Mouse (Mus musculus) kidney, adult 9 months (tissue): Measurements from ENCODE around the gene Alkbh6.

Experiments used
- DNase-seq: peaks from one replicate; pipeline ENCODE4 v3.0.0; 2022

Alkbh6 gene

DNA sequence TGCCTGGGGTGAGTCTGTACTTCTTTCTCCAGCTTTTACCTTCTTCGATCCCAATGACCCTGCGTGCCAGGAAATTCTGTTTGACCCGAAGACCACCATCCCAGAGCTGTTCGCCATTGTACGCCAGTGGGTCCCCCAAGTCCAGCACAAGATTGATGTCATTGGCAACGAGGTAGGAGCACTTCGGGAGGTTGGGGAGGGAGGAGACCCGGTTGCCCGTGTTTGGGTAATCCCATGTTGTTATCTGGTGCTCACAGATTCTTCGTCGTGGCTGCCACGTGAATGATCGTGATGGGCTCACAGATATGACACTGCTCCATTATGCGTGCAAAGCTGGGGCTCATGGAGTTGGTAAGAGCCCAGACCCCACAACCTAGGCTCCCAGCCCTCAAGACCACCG, 11.7 kb upstream of the Alkbh6 start:
- no peak for DNase-seq

DNA sequence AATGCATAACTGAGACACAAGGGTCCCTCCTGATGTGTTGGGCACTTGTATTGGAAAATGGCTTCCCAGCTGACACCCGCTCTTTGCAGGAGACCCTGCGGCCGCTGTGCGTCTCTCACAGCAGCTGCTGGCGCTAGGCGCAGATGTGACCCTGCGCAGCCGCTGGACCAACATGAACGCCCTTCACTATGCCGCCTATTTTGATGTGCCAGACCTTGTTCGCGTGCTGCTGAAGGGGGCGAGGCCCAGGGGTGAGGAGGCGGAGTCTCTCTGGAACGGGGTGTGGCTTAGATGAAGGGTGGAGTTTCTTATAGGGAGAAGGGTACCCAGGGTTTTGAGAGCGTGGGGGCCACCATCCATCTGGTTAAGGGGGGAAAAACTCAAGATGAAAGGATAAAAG, 11.3 kb upstream of the Alkbh6 start:
- DNase-seq: no peak

DNA sequence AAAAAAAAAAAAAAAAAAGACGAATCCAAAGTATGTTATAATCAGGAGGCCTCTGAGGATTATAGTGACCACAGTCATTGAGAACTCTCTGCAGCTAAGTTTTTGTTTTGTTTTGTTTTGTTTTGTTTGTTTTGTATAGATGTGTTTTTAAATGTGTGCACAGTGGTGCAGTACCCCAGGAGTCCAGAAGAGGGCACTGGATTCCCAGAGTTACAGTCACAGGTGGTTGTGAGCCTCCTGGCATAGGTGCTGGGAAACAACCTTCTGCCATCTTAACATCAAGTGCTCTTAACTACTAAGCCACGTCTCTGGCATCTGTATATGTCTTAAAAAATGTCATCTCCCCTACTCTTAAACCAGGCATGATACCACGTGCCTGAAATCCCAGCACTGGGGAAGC, 7.6 kb upstream of the Alkbh6 start:
- DNase-seq: no peak

DNA sequence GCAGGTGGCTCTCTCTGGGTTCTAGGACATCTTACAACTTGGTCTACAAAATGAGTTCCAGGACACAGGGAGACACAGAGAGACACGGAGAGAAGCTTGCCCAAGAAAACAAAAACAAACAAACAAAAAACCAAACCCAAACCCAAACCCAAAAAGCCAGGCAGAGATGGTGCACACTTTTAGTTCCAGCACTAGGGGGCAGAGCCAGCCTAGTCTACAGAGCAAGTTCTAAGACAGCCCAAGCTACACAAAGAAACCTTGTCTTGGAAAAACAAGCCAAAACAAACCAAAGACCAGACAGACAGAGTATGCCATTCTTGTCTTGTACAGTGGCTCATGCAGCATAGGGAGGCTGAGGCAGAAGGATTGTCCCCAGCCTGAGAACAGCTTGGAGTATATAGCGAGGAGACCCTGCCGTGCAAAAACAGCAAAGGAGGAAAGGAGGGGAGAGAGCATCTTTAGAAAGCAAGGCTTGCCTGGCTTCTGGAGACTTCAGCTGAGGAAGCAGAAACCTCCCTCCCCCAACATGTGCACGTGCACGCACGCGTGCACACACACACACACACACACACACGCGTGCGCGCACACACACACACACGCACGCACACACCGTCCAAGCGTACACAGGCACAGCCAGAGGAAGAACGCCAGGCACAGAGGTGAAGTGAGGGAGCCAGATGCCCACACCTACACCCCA, 2.3 kb upstream of the Alkbh6 start:
- DNase-seq: no peak

DNA sequence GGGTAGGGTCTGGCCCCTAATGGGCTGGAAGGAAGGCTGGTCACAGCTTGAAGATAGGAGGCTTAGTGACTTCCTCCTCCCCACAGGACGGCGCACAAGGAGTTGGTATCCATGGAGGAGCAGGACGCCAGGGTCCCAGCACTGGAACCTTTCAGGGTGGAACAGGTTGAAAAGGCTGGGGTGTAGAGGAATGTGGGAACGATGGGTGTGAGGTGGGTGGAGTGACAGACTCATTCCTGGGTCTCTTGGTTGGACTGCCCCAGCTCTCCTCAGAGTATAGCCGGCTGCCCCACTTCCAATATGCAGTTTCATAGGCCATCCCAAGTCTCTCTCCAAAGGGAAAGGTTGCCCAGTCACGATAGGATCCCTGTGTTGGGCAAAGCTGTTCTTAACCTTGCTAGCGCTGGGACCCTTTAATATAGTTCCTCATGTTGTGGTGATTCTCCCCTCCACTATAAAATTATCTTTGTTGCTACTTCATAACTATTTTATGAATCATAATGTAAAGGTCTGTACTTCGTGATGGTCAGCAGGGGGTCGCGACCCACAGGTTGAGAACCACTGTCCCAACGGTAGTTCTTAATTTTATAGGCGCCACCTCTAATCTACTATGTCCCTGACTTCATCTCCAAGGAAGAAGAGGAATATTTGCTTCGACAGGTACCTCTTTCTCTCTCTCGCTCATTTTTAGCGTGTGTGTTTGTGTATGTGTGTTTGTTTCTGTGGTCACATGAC, 1.0 kb downstream of the Alkbh6 start:
- no peak for DNase-seq

DNA sequence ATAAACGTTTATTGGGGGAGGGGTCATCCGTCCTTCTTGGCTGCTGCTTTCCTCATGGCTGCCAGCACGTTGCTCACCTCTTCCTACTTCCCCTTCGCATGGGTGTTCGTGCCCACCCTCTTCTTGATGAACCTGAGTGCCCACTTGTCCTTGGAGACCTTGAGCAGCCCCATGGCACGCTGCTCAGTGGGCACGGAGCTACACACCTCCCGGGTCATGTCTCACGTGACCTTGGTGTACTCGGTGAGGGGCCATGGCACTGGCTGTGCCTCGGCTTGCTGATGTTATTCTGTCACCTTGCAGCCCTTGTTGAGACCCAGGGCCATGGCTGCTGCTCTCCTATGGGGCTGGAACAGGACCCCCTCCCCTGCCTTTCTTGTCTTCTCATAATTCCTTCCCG, 1.6 kb downstream of the Alkbh6 start:
- peak; percentile 60 for DNase-seq

DNA sequence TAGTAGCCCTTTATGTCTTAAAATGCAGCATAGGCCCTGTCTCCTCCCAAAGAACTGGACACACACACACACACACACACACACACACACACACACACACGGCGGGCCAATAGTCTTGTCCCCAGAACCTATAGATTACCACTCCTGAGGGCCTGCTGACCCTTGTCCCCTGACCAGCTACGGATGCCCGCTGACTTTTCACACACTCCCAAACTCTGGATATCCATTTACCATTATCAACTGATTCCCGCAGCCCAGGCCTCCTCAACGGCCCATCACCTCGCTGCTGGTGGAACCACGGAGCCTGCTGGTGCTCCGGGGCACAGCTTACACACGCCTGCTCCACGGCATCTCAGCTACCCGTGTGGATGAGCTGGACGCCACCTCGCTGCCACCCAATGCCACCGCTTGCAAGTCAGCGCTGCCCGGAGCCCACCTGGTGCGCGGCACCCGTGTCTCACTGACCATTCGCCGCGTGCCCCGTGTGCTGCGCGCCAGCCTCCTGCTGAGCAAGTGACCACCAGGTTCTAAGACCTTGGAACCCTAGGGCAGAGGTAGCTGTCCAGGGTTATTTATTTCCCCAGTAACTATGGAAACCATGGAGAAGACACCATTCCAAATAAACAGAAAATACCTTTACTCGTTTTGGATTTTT, 5.3 kb downstream of the Alkbh6 start:
- DNase-seq: peak; percentile 88

DNA sequence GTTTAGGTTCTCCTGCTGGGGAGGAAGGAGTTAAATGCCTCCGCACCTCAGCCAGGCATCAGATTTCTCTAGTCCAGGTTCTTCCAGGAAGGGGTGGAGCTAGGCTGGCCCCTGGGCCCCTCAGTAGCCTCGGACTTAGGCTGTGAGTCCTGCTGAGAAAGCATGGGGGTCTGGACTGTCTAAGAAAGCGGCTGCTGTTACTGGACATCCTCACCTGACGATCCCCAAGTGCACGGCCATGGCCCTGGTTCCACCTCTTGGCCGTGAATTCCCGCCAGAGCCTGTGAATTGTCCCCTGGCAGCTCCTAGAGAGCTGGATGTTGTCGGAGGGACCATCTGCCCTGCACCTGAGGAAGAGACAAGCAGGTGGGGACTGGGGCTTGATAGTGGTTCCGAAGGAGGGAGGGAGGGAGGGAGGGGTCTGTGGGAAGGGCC, 6.2 kb downstream of the Alkbh6 start, which contains the start of gene Syne4:
Gene Syne4, plus strand, starts transcription at position 87 of the 435 bp plus-strand sequence.
- DNase-seq: peak; percentile 49

DNA sequence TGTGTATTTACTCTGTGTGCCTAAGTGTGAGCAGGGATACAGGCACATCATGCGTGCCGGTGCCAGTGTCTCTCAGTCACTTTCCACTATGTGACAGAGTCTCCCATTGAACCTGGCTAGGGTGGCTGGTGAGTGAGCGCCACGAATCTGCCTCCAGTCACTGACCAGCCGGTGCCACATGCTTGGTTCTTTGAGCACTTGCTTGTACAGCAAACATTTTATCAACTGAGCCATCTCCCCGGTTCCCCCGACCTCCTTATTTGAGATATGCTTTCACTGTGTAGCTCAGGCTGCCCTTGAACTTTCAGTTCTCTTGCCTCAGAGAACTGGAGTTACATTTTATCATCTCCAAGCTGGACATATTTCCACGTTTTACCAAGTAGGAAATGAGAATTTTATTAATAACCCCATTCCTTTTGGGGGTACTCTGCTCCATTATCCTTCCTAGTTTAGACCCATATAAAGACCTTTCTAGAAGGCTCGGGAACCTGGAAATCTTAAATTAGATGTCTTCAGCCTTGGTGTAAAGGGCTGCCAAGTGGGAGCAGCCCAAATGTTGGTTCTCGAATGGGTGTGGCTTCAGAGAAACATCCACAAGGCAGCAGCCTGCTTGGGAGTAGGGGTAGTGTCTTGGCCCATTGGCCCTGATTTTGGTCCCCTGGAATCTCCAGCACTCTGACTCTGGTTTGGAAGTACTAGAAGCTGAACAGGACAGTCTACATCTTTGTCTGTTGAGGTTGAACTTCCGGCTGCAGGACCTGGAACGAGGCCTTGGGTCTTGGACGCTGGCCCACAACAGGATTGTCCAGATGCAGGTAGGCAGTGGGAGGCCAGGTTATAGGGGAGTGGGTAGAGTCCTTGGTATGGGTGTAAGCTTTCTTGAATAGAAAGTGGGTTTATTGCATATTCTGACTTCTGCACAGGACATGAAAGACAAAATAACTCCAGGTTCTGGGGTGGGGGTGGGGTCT, 7.3 kb downstream of the Alkbh6 start:
- no peak for DNase-seq

DNA sequence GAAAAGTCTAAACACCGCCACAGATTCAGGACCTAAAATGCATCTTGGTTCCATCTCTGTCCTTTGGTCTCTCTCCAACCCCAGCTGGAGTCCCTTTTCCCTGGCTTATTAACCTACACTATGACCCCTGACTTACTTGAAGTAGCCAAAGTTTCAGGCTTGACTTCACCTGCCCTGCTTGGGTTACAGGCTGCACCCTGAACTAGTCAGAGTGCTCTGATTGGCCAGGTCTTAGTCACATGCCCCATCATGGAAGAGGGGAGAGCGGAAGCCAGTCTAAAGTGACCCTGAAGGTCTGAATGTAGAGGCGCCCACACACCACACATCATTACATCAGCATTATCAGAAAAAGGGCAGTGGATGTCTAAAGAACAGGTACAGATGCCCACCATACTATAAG, 9.6 kb downstream of the Alkbh6 start:
- peak; percentile 85 for DNase-seq

DNA sequence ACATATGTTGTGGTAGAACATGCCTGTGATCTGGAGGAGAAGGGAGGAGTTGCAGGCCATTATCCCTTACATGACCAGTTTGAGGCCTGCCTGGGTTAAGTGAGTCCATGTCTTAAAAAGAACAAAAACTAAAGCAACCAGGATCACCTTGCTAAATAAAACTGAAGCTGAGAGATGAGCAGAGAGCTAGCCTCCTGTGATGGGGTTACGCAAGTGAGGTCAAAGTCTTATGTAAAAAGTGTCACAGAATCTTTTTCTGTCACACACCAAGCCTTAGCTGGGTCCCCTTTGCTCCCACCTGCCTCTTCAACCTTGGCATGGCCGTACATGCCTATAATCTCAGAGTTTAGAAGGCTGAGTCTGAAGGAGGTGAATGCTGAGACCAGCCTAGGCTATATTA, 12.4 kb downstream of the Alkbh6 start:
- DNase-seq: no peak

DNA sequence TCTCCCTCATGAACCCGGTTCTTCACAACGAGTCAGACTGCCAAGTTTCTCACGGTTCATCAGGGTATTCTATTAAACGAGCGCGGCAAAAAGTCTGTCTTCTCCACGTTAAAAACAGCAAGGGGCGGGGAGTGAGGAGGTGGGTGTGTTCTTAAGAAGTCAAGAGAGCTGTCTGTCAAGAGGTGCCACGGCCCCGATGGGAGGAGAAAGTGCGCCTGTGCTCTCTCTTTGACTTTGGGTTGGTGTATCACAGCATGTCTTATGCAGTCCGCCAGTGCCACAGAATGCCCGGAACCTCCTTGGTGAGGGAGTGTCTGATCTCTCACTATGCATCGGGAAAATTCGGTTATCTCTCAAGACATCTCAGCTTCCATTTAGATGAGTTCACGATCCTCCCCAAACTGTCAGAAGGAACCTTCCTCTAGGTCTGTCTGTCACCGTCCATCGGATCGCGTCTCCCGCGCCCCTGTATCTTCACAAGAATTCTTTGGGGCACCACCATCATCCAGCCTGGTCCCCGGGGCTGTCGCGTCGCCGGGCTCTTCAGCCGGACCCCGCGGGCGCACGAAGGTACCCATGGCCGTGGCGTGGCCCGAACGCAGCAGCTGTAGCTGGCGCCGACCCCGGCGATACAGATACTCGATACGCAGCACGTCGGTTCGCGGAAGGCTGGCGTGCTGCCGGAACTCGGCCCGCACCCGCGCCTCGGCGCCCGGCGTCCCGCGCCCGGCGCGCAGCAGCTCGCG, 13.2 kb downstream of the Alkbh6 start, which contains the start of gene E130208F15Rik:
Gene E130208F15Rik, plus strand, starts transcription at position 202 of the 746 bp plus-strand sequence.
- DNase-seq: peak; percentile 94

DNA sequence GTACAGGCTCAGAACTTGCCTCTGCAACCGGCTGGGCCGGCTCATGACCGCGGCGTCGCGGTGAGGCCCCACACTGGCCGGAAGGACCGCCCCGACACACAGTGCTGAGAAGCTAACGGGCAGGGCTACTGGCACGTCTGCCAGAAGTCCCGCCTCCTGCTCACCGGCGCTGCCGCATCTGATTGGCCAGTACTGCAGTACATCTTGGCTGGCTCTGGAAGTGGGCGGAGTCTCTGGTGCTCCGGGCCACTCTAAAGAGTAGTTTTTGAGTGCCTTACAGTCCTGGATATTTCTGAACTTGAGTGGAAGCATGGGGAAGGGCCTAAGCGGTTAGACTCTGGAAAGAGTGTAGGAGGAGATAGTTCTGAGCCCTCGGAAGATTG, 13.8 kb downstream of the Alkbh6 start:
- peak; percentile 99 for DNase-seq

DNA sequence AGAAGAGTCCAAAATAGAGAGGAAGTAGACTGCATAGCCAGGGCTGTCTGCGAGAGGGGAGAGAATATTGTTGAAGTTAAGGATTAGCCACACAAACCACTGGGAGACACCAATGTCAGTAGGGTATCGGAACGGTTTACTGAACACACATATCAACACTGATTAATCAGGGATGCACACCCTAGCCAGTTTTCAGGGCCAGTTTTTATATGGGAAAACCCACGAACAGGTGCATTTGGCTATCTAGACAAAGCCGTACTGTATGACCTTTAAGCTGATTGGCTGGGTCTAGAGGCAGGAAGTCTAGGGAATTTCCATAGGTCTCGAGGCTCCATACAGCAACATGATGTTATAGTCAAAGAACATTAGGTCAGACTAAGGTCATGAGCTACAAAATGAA, 14.3 kb downstream of the Alkbh6 start:
- DNase-seq: no peak

DNA sequence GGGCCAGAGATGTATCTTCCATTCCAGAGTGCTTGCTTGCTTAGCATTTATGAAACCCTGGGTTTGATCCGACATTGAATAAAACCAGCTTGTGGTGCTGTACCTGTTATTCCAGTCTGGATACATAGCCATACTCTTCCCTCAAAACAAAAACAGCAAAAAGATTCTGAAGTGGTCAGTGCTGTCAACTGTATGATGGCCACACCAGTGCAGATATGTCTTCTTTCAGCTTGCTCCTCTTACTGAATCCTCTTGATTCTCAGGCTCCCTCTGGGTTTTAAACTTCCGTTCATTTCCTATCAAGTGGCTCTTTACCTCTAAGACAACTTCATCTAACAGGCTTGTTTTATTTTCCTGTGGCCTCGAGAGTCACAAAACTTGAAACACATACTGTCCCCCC, 15.3 kb downstream of the Alkbh6 start, which contains the start of gene Sdhaf1:
Gene Sdhaf1, minus strand, starts transcription at position 101 of the 400 bp plus-strand sequence.
- no peak for DNase-seq

DNA sequence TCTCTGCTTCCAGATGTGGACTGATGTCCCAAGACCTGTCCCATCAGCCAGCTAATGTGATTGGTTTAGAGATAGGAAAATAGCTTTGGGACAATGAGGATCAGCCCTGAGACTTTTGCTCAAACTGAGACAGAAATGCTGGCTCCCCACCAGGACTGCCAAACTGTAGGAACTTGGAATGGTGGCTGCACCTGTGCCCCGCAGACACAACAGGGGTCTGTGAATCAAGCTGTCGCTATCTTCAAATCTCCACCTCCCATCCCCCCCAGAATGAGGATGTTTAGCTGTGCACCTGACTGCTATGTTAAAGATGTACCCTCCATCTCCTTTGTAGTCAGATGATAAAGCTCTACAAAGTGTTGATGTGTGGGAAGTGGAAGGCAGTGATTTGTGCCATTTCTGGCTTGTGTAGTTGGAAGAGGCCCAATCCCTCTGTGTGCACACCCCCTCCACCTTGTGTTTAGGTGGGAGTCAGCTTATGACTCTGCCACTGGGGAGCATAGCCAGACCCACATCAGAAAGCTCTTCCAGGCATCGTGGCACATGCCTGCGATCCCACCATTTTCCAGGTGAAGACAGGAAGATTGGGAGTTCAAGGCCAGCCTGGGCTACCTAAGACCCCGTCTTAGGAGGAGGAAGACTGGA, 15.9 kb downstream of the Alkbh6 start:
- DNase-seq: no peak

DNA sequence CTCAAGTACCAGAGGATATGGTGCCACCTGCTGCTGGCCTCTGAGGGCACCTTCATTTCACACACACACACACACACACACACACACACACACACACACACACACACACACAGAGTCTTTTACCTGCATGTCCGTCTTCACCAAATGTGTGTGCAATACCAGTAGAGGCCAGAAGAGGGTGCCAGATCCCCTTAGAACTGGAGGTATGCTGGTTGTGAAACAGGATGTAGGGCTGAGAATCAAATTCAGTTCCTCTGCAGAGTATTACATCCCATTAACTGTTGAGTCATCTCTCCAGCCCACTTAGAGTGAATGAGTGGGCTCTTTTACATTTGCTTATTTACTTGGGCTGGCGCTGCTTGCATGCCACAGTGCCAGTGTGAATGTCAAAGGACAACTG, 16.8 kb downstream of the Alkbh6 start:
- peak; percentile 68 for DNase-seq

DNA sequence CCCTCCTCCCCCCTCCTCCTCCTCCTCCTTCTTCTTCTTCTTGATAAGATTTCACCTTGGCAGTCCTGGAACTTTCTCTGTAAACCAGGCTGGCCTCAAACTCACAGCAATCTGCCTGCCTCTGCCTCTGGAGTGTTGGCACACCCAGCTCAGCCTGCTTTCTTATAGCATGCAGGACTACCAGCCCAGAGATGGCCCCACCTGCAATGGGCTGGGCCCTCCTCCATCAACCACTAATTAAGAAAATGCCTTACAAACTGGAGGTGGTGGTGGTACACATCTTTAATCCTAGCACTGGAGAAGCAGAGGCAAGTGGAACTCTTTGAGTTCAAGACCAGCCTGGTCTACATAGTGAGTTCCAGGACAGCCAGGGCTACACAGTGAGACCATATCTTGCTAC, 17.9 kb downstream of the Alkbh6 start:
- no peak for DNase-seq

DNA sequence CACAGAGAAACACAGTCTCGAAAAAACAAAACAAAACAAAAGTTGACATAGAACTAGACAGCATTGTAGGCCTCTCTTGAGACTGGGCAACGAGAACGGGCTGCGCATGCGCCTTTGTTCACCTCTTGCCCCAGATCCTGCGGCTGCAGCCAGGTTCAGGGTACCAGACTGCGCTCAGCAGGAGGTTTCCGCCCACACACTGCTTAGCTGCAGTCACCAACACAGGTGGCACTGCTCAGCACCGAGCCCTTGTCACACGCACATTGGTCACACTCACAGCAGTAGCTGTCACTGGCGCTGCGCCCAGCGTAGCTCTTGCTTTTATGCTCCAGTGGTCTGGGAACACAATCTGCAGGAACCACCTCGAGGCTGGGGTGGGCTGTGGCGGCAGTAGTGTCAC, 18.6 kb downstream of the Alkbh6 start:
- DNase-seq: peak; percentile 60

DNA sequence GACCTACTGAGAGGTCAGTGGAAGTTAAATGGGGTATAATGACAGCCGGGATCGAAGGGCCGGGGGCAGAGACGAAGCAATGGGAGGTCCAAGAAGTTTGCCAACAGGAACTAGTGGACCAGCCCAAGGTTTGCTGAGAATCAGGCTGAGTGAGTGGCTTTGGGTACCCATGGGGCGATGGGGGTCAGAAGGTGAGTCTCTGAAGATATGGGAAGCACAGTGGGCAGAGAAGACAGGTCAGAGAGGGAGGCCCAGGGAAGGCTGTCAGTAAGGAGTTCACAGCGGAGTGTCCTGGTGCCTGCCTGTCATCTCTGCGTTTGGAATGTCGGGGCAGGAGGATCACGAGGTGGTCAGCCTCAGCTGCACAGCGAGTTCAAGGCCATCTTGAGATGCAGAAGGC, 19.9 kb downstream of the Alkbh6 start:
- DNase-seq: no peak

DNA sequence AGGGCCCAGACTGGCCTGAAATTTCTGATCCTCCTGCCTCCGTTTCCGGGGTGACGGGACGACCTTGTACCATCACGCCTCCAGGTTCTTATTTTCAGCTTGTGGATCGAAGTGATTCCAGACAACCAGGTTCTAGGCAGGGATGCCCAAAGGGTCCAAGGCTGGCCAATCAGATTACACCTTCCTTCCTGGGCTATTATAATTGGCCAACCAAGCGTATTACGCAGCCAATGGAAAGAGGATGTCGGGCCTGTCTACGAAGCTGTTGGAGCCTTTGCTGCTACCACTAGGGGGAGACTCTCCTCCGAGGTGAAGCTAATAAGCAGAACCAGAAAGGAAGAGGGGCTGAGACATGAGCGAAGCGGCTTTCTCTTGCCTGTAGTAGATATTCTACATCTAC, 23.4 kb downstream of the Alkbh6 start:
- peak; percentile 88 for DNase-seq
